Mouse (Mus musculus) MEL (cell line): ENCODE data around the gene Nr1h3. TPM values are rescaled to one million over a fixed set of nuclear protein-coding genes. Genes with fewer than 3 reads are reported as not detected.

Experiments
- DNase-seq: peaks from one replicate; pipeline ENCODE4 v3.0.0; 2011; ENCODE audit warnings: low read depth, low spot score
- H3K27ac ChIP-seq: 2 replicates; pipeline ENCODE4 v1.5.1; 2012; ENCODE audit warnings: low read depth, mild to moderate bottlenecking, control low read depth, low read length, moderate library complexity; ENCODE audit not compliant: control insufficient read depth
- H3K27me3 ChIP-seq, 2 experiments: fragments of 150-350 bp in 1 of 2; sonication (generic) in 1 of 2; 2 replicates each; pipeline ENCODE4 v1.6.1; 2012; ENCODE audit warnings: low read length in 2 of 2, mild to moderate bottlenecking in 2 of 2, improper control_type of control experiment in 1 of 2, moderate library complexity in 1 of 2; ENCODE audit not compliant: insufficient read depth in 2 of 2, control insufficient read depth in 1 of 2
- H3K36me3 ChIP-seq, 2 experiments: 2 replicates each; pipeline ENCODE4 v1.6.1; 2012 to 2014; ENCODE audit warnings: low read length in 2 of 2, improper control_type of control experiment in 1 of 2, inconsistent platforms in 1 of 2, mild to moderate bottlenecking in 1 of 2; ENCODE audit not compliant: insufficient read depth in 2 of 2, control insufficient read depth in 1 of 2
- H3K4me1 ChIP-seq, 2 experiments: fragments of 150-350 bp in 1 of 2; sonication (generic) in 1 of 2; 2 replicates each; pipeline ENCODE4 v1.6.1; 2012; ENCODE audit warnings: low read length in 2 of 2, improper control_type of control experiment in 1 of 2, mild to moderate bottlenecking in 1 of 2; ENCODE audit not compliant: insufficient read depth in 2 of 2, control insufficient read depth in 1 of 2
- H3K4me3 ChIP-seq, 2 experiments: fragments of 150-350 bp in 1 of 2; sonication (generic) in 1 of 2; 2 replicates each; pipeline ENCODE4 v1.5.1; 2012; ENCODE audit warnings: low read depth in 2 of 2, low read length in 2 of 2, mild to moderate bottlenecking in 2 of 2, moderate library complexity in 2 of 2, control low read depth in 1 of 2, improper control_type of control experiment in 1 of 2; ENCODE audit not compliant: control insufficient read depth in 1 of 2, insufficient read depth in 1 of 2
- H3K79me2 ChIP-seq: 2 replicates; pipeline ENCODE4 v1.6.1; 2012; ENCODE audit warnings: mild to moderate bottlenecking, low read length, moderate library complexity; ENCODE audit not compliant: control insufficient read depth, poor library complexity, insufficient read depth
- H3K9ac ChIP-seq: 2 replicates; pipeline ENCODE4 v1.6.1; 2012; ENCODE audit warnings: low read depth, mild to moderate bottlenecking, control low read depth, low read length, moderate library complexity; ENCODE audit not compliant: control insufficient read depth, poor library complexity, severe bottlenecking
- H3K9me3 ChIP-seq: fragments of 150-350 bp; sonication (generic); replicated peaks from 2 replicates; pipeline ENCODE4 v1.6.1; 2012; ENCODE audit warnings: mild to moderate bottlenecking, low read length, improper control_type of control experiment, moderate library complexity; ENCODE audit not compliant: insufficient read depth
- EP300 ChIP-seq, 2 experiments: IDR thresholded peaks; 2 replicates each; pipeline ENCODE4 v1.6.1; 2011; ENCODE audit warnings: improper control_type of control experiment in 2 of 2, low read length in 2 of 2, low read depth in 1 of 2, mild to moderate bottlenecking in 1 of 2
- ETS1 ChIP-seq: IDR thresholded peaks from 2 replicates; pipeline ENCODE4 v1.6.1; 2012; ENCODE audit warnings: low read depth, mild to moderate bottlenecking, inconsistent platforms, low read length, improper control_type of control experiment, moderate library complexity
- GATA1 ChIP-seq: IDR thresholded peaks from 2 replicates; pipeline ENCODE4 v1.6.1; 2011; ENCODE audit warnings: low read depth, low read length, improper control_type of control experiment
- HCFC1 ChIP-seq: IDR thresholded peaks from 2 replicates; pipeline ENCODE4 v1.6.1; 2012; ENCODE audit warnings: low read depth, mild to moderate bottlenecking, inconsistent platforms, low read length, improper control_type of control experiment, moderate library complexity
- MAFK ChIP-seq: IDR thresholded peaks from 2 replicates; pipeline ENCODE4 v1.6.1; 2011; ENCODE audit warnings: low read depth, mild to moderate bottlenecking, low read length, improper control_type of control experiment, borderline replicate concordance
- MXI1 ChIP-seq: IDR thresholded peaks from 2 replicates; pipeline ENCODE4 v1.6.1; 2011; ENCODE audit warnings: mild to moderate bottlenecking, low read depth, low read length, improper control_type of control experiment
- MYB ChIP-seq: IDR thresholded peaks from 2 replicates; pipeline ENCODE4 v1.6.1; 2011; ENCODE audit warnings: mild to moderate bottlenecking, low read depth, low read length, improper control_type of control experiment
- MYC ChIP-seq: IDR thresholded peaks from 2 replicates; pipeline ENCODE4 v1.6.1; 2011; ENCODE audit warnings: low read depth, mild to moderate bottlenecking, low read length, improper control_type of control experiment, moderate library complexity
- POLR2AphosphoS2 ChIP-seq: IDR thresholded peaks from 2 replicates; pipeline ENCODE4 v1.6.1; 2011; ENCODE audit warnings: low read length, improper control_type of control experiment
- RAD21 ChIP-seq: IDR thresholded peaks from 2 replicates; pipeline ENCODE4 v1.6.1; 2011; ENCODE audit warnings: mild to moderate bottlenecking, low read depth, low read length, improper control_type of control experiment
- RCOR1 ChIP-seq: IDR thresholded peaks from 2 replicates; pipeline ENCODE4 v1.6.1; 2012; ENCODE audit warnings: low read depth, mild to moderate bottlenecking, inconsistent platforms, low read length, improper control_type of control experiment
- SIN3A ChIP-seq: IDR thresholded peaks from 2 replicates; pipeline ENCODE4 v1.6.1; 2012; ENCODE audit warnings: low read length, improper control_type of control experiment, inconsistent platforms
- SMC3 ChIP-seq: IDR thresholded peaks from 2 replicates; pipeline ENCODE4 v1.6.1; 2011; ENCODE audit warnings: low read depth, low read length, improper control_type of control experiment
- TBP ChIP-seq: IDR thresholded peaks from 2 replicates; pipeline ENCODE4 v1.8.0; 2011; ENCODE audit warnings: low read depth, low read length, improper control_type of control experiment
- TCF12 ChIP-seq: IDR thresholded peaks from 2 replicates; pipeline ENCODE4 v1.6.1; 2014; ENCODE audit warnings: low read depth, mild to moderate bottlenecking, inconsistent platforms, low read length, improper control_type of control experiment, moderate library complexity
- USF1 ChIP-seq: IDR thresholded peaks from 2 replicates; pipeline ENCODE4 v1.6.1; 2014; ENCODE audit warnings: low read depth, mild to moderate bottlenecking, inconsistent platforms, low read length, improper control_type of control experiment, moderate library complexity
- USF2 ChIP-seq, 2 experiments: IDR thresholded peaks; 2 replicates each; pipeline ENCODE4 v1.6.1; 2011 to 2012; ENCODE audit warnings: improper control_type of control experiment in 2 of 2, low read length in 2 of 2, borderline replicate concordance in 1 of 2, inconsistent platforms in 1 of 2, low read depth in 1 of 2, mild to moderate bottlenecking in 1 of 2; ENCODE audit not compliant: insufficient read depth in 1 of 2
- ZNF384 ChIP-seq: IDR thresholded peaks from 2 replicates; pipeline ENCODE4 v1.6.1; 2012; ENCODE audit warnings: low read depth, mild to moderate bottlenecking, inconsistent platforms, low read length, improper control_type of control experiment
- polyA plus RNA-seq, 2 experiments: library from polyadenylated mRNA; stranded (reverse) in 1 of 2; unstranded in 1 of 2; fragments of >175 nt in 1 of 2; fragments of >200 nt in 1 of 2; gene quantifications; 2 replicates each; pipeline versions ENCODE4 v1.2.1 to v1.2.4; 2012; ENCODE audit warnings: low replicate concordance in 2 of 2, low read depth in 1 of 2; ENCODE audit not compliant: insufficient read length in 2 of 2, insufficient read depth in 1 of 2, missing spikeins in 1 of 2
- total RNA-seq: library from RNA; depleted of rRNA; stranded (reverse); fragments of 300-350 nt; gene quantifications from 2 replicates; pipeline ENCODE4 v1.2.3, GENCODE M21; 2012

The Nr1h3 gene
- total and polyA plus RNA-seq, 3 experiments = 3.5 to 6.9 TPM; not detected in 1

- Histone ChIP-seq H3K4me1 (peaks cover 15 to 38% of the 10 kb centered on the region in 2 experiments), H3K27ac (0 out of 2 replicates have a peak overlapping the region, but pooled peaks have one; percentile 16), H3K27me3 (no peaks in the 10 kb centered on the region), H3K36me3 (peaks cover 3 to 47% of the 10 kb centered on the region in 2 experiments; a peak in 3 of 4 replicates), H3K9ac (no peak overlapping the region), H3K9me3 (no peaks in the 10 kb centered on the region), H3K79me2 (no peaks in the 10 kb centered on the region), H3K4me3 (no peak overlapping the region)
- no peak for TF ChIP-seq MXI1
- no peak for TF ChIP-seq ETS1
- TF ChIP-seq EP300 (IDR thresholded peaks at IDR 0.05; ENCODE audit: low read depth in 1 of 2, low read length in 2 of 2) = no peak
- TF ChIP-seq MAFK = no peak
- no peak for TF ChIP-seq SMC3
- no peak for TF ChIP-seq USF2 (IDR thresholded peaks at IDR 0.05; ENCODE audit: borderline replicate concordance in 1 of 2, insufficient read depth in 1 of 2, low read depth in 1 of 2, low read length in 2 of 2)
- no peak for DNase-seq
These were observed 39.1 kb downstream of the Nr1h3 start for GRCm38 (mm10) chr2:91163532-91163931.

DNA sequence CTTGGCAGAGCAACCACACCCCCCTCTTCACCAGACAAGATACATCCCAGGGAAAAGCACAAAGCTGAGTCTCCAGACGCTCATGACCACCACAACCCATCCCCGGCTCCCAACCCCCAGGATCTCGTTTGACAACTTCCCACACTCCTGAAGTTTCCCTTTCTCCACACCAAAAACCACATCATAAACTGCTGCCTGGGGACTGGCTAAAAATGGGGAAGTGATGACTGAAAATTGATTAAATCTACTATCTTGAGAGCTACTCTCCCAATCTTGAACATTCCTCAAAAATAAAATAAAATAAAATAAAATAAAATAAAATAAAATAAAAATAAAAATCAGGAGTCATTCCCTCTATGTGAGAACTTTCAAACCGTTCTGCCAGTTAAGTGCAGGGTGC, 39.7 kb downstream of the Nr1h3 start:
- Histone ChIP-seq H3K9ac (no peak overlapping the region), H3K4me1 (peaks cover 15 to 37% of the 10 kb centered on the region in 2 experiments), H3K79me2 (no peaks in the 10 kb centered on the region), H3K9me3 (no peaks in the 10 kb centered on the region), H3K27me3 (no peaks in the 10 kb centered on the region), H3K4me3 (no peak overlapping the region), H3K27ac (no peak overlapping the region), H3K36me3 (peaks cover 5 to 44% of the 10 kb centered on the region in 2 experiments)
- TF ChIP-seq POLR2AphosphoS2 = no peak
- no peak for TF ChIP-seq HCFC1
- peak; percentile 63 for TF ChIP-seq GATA1
- TF ChIP-seq EP300 (IDR thresholded peaks at IDR 0.05; ENCODE audit: low read depth in 1 of 2, low read length in 2 of 2) = peak; percentile 20 to 51; a peak in 3 of 4 replicates
- TF ChIP-seq ZNF384 = no peak
- TF ChIP-seq SIN3A = no peak
- TF ChIP-seq USF1 = no peak
- no peak for TF ChIP-seq USF2 (IDR thresholded peaks at IDR 0.05; ENCODE audit: borderline replicate concordance in 1 of 2, insufficient read depth in 1 of 2, low read depth in 1 of 2, low read length in 2 of 2)
- TF ChIP-seq ETS1 = 0 out of 2 replicates have a peak, but pooled peaks have one; percentile 36
- TF ChIP-seq RAD21 = no peak
- TF ChIP-seq TBP = no peak
- TF ChIP-seq MYC = no peak
- no peak for TF ChIP-seq TCF12
- TF ChIP-seq RCOR1 = peak; percentile 56; the same call in 1 of the 2 replicates
- no peak for TF ChIP-seq MYB
- DNase-seq = no peak
